Mouse (Mus musculus): ENCODE measurements at regions not wholly inside any gene's neighbourhood (a gene's known extent, or its start where the extent isn't known, plus 50 kb on each side); places are given as distances from the start of the nearest gene placed in this dataset.
"Not testable (repeated sequence)": the region's sequence is repeated elsewhere in the genome, so short reads cannot be mapped to it uniquely, and the experiment has no call there.

DNA sequence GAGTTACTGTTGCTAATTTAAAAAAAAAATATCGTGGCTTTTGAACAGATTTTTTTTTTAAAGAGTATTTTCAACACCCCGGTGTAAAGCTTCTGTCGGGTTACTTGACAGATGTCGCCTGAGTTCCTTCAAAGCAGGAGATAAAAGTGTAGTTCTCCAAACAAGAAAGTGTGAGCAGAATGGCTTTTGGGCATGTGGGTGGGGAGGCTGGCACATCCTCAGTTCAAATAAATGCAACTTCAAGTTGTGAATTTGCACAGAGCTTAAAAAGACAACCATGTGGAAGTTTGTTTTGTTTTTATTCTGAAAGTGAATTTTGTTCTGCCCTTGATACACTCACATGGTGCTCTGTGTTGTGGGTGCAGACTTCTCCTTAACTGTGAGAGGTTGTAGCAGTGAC is 612.9 kb downstream of the Anxa1 start:
- intact Hi-C loops (cut with DNase I) = no loop called here
- no peak for DNase-seq

DNA sequence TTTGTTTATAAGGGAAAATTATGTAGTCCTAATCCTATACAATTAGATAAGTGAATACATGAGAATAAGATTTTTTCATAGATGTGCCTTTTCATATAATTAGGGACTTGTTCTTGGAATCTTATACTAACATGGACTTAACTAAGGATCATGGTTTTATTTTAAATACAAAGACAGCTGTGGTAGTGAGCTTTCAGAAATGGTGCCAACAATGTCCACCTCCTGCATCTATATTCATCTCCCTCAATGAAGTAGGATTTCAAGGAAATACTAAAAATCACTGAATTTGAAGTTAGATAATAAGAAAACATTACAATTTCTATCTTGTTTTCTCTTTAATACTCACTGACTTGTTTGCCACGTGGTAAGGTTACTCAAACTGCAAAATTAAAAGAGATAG is 619.8 kb downstream of the Anxa1 start:
- DNase-seq = no peak
- intact Hi-C loops (cut with DNase I) = no loop called here

DNA sequence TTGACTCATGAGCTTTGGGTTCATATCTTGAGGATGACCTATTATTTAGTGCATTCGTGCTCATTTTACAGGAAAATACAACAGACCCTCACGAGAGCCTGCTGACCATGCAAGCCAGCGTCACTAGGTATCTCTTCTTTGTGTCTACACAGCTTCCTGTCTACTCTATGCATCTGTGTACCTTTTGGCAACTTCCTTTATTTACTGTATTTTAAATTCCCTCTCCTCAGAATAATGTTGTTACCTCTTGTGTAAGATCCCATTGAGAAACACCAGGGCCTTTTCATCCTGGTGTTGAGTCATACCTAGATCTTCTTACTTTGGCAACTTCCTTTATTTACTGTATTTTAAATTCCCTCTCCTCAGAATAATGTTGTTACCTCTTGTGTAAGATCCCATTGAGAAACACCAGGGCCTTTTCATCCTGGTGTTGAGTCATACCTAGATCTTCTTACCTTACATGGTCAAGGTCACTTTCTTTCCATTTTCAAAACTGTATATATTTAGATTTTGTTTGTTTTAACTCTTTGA is 639.1 kb upstream of the Rorb start:
- intact Hi-C loops (cut with DNase I) = not testable (repeated sequence)

DNA sequence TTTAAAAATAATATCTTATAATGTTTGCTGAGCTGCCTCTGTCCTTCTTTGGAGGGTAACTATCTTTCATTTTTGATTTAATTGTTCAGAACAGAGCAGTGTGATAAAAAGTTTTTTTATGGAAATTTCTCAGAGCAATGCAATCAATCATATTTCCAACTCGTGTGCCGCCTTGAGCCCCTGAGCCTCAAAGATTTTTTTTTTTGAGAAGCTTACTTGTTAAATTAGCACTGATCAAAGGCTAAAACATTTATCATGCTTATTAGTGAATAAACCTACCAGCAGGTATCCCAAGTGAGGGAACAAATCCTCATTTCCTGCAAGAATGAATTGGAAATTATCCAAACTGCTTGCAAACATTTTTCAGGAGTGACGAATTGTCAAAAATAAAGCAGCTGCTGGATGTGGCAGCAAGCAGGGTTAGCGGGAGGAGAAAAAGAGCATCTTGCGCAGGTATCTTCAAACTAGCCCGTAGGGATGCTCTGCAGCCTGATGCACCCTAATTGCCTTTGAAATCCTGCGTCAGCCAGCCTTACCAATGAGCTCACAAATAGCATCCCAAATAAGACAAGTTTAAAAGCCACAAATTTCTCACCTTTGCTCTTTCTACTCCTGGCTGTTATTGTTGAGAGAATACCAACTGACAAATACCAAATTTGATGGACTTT is 637.0 kb upstream of the Rorb start:
- no peak for DNase-seq
- intact Hi-C loops (cut with DNase I) = no loop called here

More for the DNA sequence above, 639.1 kb upstream of the Rorb start:
- not testable (repeated sequence) for DNase-seq

DNA sequence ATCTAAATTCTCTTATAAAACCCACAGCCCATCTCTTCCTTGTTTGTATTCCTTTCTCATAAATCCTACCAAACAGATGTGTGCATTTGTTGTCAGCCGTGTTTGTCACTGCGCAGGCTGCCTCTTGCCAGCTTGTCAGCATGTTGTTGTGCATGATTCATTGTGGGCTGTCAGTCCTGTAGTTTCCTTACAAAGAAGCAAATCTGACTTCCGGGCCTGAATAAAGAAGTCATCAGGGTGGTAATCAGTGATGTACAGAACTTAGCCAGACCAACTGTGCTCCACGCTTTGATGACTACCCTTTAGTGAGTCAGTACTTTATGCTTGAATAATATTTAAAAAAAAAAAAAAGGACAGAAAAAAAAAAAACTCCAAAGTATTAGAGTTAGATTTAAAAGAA is 608.9 kb upstream of the Rorb start:
- no peak for DNase-seq
- intact Hi-C loops (cut with DNase I) = no loop called here
